Mouse (Mus musculus): ENCODE measurements at regions not wholly inside any gene's neighbourhood (a gene's known extent, or its start where the extent isn't known, plus 50 kb on each side); places are given as distances from the start of the nearest gene placed in this dataset.
A peak's percentile ranks its signal among the peaks of the same experiment; 100 is the strongest.

DNA sequence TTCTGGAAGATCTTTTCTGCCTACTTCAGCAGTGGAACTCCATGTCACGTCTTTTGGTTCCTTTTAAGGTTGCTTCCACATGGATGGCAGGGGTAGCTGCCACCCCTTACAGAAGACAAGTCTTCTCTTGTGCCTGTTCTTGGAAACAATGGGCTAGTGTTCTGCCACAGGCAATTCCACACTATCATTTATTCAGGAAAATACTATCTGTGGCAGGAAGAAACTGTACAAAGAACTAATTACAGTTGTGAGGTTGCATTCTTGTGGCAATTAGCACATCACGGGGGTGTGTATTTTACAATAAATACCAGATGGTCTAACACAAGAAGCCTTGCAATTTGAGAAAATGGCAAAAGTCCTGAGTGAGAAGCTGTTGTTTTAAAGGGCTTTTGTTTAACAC, 489.8 kb downstream of the Ccdc50 start:
- DNase-seq: no peak

DNA sequence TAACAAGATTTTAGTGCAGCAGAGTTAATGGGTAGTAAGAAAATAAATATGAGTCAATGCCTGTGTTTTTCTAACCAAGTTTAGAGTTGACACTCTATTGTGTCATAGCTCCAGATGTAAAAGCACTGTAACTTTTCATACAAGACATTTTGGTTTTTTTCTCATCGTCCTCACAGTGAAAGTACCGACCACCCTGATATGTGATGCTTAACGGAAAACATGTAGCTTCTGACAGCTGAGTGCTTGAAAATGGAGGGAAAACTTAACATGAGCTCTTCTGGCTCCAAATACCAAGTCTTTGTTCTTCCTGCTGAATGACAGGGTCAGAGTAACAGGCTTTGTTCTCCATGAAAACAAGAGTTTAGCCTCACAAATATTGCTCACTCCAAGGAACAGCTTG, 490.3 kb downstream of the Ccdc50 start:
- no peak for DNase-seq

DNA sequence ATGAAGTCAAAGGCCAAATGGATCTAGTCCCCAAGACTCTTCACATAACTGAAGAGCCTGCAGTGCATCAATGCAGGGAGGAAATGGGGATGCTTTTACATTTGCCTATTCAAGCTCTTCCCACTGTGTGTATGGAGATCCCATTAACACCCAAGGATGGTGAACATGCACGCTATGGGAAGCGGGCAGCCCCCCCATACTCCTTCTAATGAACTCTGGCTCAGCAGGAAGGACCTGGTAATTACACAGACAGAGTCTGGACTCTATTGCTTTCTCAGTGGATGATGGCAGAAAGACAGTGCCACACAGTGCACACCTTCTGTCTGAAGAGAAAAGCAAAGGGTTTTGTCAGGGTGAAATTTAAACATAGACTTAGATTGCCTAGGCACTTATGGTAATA, 495.7 kb downstream of the Ccdc50 start:
- no peak for DNase-seq

GRCm38 (mm10) chr16:27906036-27906435, 517.4 kb downstream of the Ccdc50 start:
- DNase-seq: no peak

DNA sequence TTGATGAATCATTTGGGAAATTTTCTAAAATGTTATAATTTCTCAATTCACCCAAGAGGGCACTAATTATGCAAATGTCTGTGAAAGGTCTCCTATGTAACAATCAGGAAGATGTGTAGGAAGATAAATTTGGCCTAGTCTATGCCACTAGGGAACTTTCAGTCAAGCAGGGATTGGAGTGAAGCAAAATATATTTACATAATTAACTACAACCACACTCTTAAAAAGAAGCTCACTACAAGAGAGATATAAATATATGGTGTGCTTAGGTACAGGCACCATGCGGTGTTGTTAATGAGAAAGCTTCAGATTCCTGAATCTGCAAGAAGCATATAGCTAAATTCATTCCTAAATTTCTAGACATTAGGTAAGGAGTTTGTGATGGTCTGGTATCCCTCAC, 526.8 kb downstream of the Ccdc50 start:
- DNase-seq: no peak

- DNase-seq: no peak
Measured at GRCm38 (mm10) chr16:27925528-27926360, 537.1 kb downstream of the Ccdc50 start.

DNA sequence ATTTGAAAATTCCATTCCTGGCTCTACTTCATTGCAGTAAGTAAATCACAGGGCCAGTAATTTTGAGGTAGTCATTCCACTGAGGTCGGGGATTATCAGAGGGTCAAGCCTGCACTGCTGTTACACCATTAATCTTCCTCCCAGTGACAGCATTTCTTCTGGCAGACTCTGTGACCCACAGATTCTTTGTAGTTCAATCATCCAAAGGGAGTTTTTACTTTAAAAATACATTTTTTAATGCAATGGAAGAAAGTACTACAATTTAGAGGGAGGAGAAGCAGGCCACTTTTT, 537.6 kb downstream of the Ccdc50 start:
- peak; percentile 6 for DNase-seq

DNA sequence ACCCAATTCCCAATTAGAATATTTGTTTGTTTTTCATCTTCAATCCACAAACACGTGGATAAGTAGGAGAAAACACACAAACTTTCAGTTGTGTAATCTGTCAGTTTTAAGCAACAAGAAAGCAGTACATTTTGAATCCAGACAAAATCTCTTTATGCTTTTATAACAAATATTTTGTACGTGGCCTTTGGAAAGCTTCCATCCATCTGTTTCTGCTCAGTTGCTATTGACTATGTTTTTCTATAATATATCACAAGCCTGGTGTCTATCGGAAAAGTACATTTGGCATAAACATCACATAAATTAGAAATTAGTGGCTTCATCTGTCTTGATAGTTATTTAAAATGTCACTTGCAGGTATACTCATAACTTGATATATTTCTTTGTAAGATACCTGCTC, 560.6 kb downstream of the Ccdc50 start:
- no peak for DNase-seq

DNA sequence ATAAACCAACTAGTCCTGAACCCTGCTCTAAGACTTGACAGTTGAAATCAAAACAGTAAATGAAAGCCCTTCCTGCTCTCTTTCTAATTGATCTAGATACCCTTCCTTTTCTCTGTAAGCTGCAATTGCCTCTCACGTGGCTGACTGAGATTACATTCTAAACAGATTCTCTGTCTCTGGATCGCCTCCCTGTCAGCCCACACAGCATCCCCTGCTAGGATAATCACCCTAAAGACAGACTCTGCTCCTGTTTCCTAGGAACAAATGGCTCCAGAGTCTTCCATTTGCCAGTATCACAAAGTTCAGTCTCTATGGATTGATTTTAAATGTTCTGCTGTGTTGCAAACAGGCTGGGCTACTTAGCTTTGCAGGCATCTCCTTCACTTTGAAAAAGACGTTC, 561.1 kb downstream of the Ccdc50 start:
- DNase-seq: no peak

GRCm38 (mm10) chr16:27962811-27963210, 574.1 kb downstream of the Ccdc50 start:
- DNase-seq: no peak

GRCm38 (mm10) chr16:27978730-27979440, 590.2 kb downstream of the Ccdc50 start:
- DNase-seq: no peak

DNA sequence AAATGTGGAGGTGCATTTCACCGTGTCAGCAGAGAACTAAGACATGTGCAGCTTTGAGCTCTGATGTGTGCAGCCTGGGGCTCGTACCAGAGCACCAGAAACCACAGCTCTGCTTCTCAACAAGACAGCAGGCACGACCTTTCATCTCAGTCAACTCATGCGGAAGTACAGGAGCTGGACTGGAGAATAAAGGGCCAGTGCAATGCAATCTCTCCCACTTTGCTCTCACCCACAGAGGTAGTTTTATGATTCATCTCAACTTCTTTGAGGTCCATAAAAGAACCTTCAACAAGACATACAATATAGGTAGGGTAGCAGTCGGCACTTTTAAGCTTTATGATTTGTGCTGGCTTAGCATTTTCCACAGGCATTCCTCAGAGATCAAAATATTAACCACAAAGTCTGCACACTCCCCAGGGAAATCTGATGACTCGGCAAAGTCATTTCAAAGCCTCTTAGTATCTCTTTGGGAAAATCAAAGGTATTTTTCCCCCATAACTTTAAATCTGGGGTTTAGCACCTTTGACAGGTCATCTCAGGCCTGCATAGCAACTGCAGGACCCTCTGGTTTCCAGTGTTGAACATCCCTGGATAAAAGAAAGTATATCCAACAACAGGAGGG, 626.7 kb downstream of the Ccdc50 start:
- DNase-seq: no peak

DNA sequence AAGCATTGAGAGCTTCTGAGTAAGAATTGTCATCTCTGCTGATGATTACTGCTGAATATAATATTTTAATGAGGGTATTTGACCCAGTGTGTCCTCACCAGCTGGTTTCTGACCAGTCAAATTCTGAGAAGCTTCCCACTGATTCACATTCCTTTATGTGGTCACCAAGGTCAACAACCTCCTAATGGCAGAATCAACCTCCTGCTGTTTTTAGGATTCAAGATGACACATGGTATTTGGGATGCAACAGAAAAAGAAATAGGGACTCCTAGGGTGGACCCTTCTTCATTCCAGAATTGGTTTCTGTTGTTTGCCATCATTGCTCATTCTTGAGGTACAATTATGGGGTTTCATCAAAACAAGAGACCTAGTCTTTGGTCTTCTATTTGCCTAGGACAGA, 629.6 kb downstream of the Ccdc50 start:
- DNase-seq: peak; percentile 6

GRCm38 (mm10) chr16:28038954-28039353, 650.3 kb downstream of the Ccdc50 start:
- DNase-seq: no peak

DNA sequence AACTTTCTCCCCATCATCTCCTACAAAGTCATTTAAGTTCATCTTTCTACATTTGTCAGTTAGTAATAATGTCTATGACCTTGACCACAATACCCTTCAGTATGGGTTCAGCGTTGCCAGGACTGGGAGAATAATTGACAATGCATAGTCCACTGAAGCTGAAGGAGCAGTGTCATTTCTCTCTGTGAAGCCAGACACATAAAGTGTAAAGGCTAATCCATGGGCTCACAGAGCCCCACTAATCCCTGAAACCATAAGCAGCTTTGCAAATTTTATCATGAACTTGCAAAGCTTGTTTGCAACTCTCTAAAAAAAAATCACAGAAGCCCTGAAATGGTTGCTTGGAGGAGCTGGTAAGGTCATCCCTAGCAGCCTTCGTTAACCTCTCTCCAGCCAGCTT, 654.4 kb downstream of the Ccdc50 start:
- no peak for DNase-seq

DNA sequence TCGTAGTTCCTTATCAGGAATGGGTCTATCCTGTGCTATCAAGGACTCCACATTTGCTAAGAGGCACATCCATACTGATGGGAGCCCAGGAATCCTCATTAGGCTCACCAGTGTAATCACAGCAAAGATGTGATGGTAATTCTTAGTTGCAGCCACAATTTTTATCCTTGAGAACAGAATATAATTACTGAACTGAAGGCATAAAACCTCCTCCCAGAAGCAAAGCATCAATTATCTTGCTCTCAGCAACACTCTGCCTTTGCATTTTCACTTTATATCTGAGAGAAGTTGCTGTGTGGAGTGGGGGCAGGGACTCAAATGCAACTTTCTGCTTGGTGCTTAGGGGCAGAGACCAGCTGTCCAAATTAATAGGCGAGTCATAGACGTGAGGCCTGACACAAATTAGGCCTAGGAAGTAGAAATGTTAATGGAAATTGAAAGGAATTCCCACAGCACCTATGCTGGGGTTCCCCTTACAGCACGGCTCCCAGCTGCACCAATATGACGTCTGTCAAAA, 676.2 kb downstream of the Ccdc50 start:
- no peak for DNase-seq

DNA sequence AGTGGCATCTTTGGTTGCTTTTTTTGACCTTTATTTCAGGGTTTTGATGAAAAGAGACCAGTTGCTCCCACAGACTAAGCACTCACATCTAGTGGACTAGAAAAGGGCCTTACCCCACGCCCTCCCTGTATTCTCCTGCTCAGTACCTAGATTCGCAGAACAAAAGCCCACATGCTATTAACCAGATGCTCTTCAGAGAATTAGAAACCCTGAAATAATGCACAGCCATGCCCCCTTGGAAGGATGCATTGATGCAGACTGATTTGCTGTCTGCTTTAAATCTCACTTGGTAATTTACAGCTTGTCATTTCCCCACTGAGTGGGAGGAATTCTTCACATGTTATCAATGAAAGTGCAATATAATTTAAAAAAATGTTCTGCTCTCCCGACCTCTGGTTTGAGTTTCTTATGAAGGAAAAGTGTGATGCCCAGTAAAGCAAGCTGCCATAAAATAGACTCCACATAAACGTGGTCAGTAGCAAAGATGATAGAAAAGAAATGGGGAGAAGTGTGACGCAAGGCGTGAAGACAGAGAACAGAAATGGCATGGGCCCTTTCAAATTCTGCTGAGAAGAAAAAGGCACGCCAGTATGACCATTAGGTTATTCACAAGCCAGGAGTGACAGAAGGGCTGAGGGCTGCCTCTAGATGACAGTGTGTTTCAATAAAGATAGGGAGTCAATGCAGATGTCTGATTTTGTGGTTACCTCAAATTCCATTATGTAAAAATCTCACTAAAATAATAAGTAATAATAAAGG, 669.8 kb downstream of the Fgf12 start:
- DNase-seq: no peak

DNA sequence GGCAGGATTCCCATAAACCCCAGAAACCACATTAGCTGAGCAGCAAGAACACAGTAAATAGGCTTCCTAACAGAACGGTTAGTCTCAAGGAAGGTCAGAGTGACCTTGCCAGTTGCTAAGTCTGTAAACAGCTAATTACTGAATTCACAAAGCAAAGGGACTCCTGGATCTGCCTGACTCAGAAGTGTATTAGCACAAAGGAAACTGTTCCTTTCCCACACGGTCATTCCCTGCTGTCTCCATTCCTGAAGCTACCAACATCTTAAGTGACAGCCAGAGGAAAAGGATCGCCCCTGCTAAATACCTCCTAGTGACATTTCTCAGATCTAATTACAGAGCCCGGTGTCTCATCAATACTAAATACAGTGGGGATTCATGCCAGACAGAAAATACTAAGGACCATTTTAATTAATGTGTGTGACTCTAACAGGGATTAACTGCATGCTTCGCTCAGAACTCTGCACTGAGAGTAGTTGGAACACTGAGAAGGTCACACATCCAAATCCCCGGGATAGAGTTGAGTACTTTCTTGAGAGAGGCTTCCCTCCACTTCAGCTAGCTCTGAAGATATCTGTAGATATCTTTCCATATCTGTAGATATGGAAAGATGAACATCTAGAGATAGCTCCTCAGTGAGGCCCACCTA, 663.3 kb downstream of the Fgf12 start:
- DNase-seq: no peak

GRCm38 (mm10) chr16:28104255-28105076, 648.4 kb downstream of the Fgf12 start:
- peak; percentile 1 for DNase-seq

DNA sequence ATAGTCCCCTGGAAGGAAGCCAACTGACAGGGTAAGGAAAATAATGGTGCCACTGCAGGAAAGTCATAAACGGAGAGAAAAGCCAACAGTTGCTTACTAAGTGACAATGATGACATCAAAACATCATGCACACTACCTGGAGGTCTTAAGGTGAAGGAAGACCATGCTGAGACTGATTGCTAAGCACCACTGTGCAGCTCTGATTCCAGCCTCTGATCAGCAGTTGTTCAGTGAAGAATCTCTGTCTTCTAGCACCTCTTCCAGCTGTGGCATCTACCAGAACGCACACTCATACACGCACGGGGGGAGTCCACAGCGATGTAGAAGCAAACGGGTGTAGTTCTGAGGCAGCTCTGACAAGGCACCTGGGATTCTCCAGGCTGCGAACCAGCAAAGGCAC, 647.8 kb downstream of the Fgf12 start:
- DNase-seq: no peak

DNA sequence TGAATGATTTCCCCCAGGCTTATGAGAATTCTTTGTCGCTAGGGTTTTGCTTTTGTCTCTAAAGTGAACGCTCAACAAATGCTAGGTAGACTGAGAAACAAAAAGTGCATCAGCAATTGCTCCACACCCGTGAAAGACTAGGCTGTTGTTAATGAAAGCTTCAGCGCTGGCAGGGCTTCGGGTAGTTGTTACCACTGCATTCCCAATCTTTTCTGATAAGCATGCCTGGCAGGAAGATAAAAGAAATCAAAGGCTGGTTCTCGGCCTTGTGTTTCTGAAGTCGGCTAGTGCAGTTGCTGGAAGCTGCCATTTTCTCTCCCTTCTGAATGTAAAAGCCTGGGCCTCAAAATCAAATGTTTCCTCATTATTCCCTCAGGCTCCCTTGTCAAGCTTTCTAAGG, 647.0 kb downstream of the Fgf12 start:
- no peak for DNase-seq

DNA sequence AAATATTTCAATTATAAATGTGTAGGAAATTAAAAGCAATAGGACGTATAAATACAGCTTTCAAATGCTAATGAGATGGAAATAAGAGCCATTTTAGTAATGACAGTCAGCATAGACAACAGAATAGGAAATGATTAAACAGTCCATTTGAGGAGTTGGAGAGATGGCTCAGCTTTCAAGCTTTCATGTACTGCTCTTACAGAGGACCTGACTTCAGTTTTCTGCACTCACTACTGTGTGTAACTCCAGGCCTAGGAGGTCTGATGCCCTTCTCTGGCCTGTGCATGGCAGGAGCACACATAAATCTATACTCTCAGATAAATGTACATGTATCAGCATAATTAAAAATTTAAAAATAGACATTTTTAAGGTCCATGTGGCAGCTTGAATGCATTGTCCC, 643.1 kb downstream of the Fgf12 start:
- no peak for DNase-seq
